ENCODE assay signal across 8 mouse cellular contexts in genomic region chr15:62043617-62044392, GRCm38 (mm10).
DNase-seq lines count a peak whose midpoint lies in the region; ATAC-seq lines count a peak whose summit lies in the region.

No protein-coding gene starts in this region.

- intact Hi-C loops in left cerebral cortex, postnatal 10 days (cut with DNase I), result no loop called here

- DNase-seq in left cerebral cortex, adult 11 months (ENCODE audit: low spot score), result peak; percentile 51
- DNase-seq in left cerebral cortex, postnatal 10 days (ENCODE audit: extremely low spot score in 1 of 2, low spot score in 2 of 2), result no peak
- peak; percentile 90 for DNase-seq in MN1 (ENCODE audit: low spot score)
- DNase-seq in cerebellum, adult 11-12 months, result peak; percentile 27
- peak; percentile 57 for DNase-seq in kidney, postnatal 14 days
- no peak for DNase-seq in spleen, adult 18-20 months
- no peak for DNase-seq in right cerebral cortex, postnatal 25 days

- no peak for ATAC-seq in megakaryocyte progenitor cell, adult 5-6 weeks (replicated peaks; ENCODE audit: poor library complexity)

Comparison
In these comparisons a context has a peak if more than half of its experiments do, and no peak if none do; other contexts are left out.
1. DNase-seq: peak in left cerebral cortex, adult 11 months (single experiment), MN1 (single experiment), cerebellum, adult 11-12 months (single experiment) and kidney, postnatal 14 days (single experiment); none in left cerebral cortex, postnatal 10 days (0 of 2), spleen, adult 18-20 months (0 of 2) and right cerebral cortex, postnatal 25 days (single experiment).